Mouse (Mus musculus) layer of hippocampus, adult 9-10 months (tissue): ENCODE results near the gene Cradd.

Experiments used
- DNase-seq: peaks from one replicate; pipeline ENCODE4 v3.0.0; 2022; ENCODE audit warnings: low spot score

Gene Cradd

GRCm38 (mm10) chr10:95304240-95304639, 19.7 kb downstream of the Cradd start:
- no peak for DNase-seq

GRCm38 (mm10) chr10:95302211-95303163, 21.4 kb downstream of the Cradd start:
- DNase-seq = no peak

GRCm38 (mm10) chr10:95300178-95300793, 23.6 kb downstream of the Cradd start:
- DNase-seq = no peak

- DNase-seq = no peak
These were observed 24.2 kb downstream of the Cradd start for GRCm38 (mm10) chr10:95299808-95300133.

GRCm38 (mm10) chr10:95299010-95299807, 24.7 kb downstream of the Cradd start:
- no peak for DNase-seq

GRCm38 (mm10) chr10:95298504-95298903, 25.4 kb downstream of the Cradd start:
- no peak for DNase-seq

GRCm38 (mm10) chr10:95297690-95298104, 26.2 kb downstream of the Cradd start:
- DNase-seq = no peak

GRCm38 (mm10) chr10:95297024-95297423, 26.9 kb downstream of the Cradd start:
- DNase-seq = no peak

GRCm38 (mm10) chr10:95293261-95293660, 30.7 kb downstream of the Cradd start:
- DNase-seq = no peak

GRCm38 (mm10) chr10:95292269-95292668, 31.7 kb downstream of the Cradd start:
- no peak for DNase-seq

- no peak for DNase-seq
These were observed 32.6 kb downstream of the Cradd start for GRCm38 (mm10) chr10:95291133-95291876.

GRCm38 (mm10) chr10:95289819-95290218, 34.1 kb downstream of the Cradd start:
- DNase-seq = no peak

- DNase-seq = no peak
These were observed 35.7 kb downstream of the Cradd start for GRCm38 (mm10) chr10:95288206-95288605.

- no peak for DNase-seq
These were observed 36.6 kb downstream of the Cradd start for GRCm38 (mm10) chr10:95287351-95287750.

GRCm38 (mm10) chr10:95283434-95283833, 40.5 kb downstream of the Cradd start:
- DNase-seq = no peak

- no peak for DNase-seq
These were observed 41.9 kb downstream of the Cradd start for GRCm38 (mm10) chr10:95281996-95282395.

- no peak for DNase-seq
These were observed 42.4 kb downstream of the Cradd start for GRCm38 (mm10) chr10:95281466-95281990.

- no peak for DNase-seq
These were observed 43.6 kb downstream of the Cradd start for GRCm38 (mm10) chr10:95280327-95280726.

- no peak for DNase-seq
These were observed 44.5 kb downstream of the Cradd start for GRCm38 (mm10) chr10:95279459-95279858.

GRCm38 (mm10) chr10:95278085-95278484, 45.8 kb downstream of the Cradd start:
- no peak for DNase-seq

GRCm38 (mm10) chr10:95275488-95275887, 48.4 kb downstream of the Cradd start:
- DNase-seq = no peak

GRCm38 (mm10) chr10:95273226-95273625, 50.7 kb downstream of the Cradd start:
- DNase-seq = no peak
